Mouse (Mus musculus): ENCODE data around the gene Col5a2.
"Not testable (repeated sequence)": the region's sequence is repeated elsewhere in the genome, so short reads cannot be mapped to it uniquely, and the experiment has no call there.

The Col5a2 gene

GRCm38 (mm10) chr1:45502865-45503332 is at the start of gene Col5a2:
TSS of gene Col5a2 (minus strand) at chr1:45503282.
- DNase-seq (ENCODE audit: low read depth): no peak

GRCm38 (mm10) chr1:45550531-45550930 is 47.4 kb upstream of the Col5a2 start:
- no peak for DNase-seq (ENCODE audit: low read depth)

DNA sequence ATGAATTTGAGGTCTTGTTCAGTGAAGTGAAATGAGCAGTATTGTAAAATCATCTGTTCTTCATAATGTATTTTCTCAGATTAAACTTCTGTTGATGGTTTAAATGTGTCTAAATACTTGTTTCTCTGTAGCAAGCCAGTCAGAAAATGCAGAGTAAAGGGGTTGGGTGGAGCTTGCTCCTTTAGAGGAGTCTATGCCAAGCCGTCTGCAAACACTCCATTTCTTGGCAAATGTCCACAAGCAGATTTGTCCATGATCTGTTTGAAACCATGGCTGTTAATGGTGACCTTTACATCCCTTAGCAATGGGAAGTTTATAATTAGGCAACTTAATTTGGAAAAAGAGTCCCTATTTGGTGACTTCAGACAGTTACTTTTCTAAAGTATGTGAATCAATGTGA is 38.8 kb upstream of the Col5a2 start:
- DNase-seq (ENCODE audit: low read depth): no peak

DNA sequence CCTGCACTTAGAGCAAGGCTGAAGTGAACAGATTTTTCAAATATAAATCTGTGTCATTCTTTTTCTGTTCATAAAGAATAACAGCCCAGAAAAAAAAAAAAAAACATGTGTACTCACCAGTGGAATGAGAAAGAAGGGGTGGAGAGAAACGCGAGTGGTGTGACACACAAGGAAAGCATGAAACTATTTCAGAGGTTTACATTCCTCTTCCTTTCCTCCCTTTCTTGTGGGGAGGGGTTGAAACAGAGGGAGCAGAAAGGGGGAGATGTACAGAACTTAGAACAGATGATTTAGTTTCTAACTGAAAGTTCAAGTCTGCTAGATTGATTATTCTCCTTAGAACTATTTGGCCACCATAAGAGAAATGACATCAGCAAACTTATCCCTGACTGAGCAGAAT is 38.1 kb upstream of the Col5a2 start:
- DNase-seq (ENCODE audit: low read depth): no peak

DNA sequence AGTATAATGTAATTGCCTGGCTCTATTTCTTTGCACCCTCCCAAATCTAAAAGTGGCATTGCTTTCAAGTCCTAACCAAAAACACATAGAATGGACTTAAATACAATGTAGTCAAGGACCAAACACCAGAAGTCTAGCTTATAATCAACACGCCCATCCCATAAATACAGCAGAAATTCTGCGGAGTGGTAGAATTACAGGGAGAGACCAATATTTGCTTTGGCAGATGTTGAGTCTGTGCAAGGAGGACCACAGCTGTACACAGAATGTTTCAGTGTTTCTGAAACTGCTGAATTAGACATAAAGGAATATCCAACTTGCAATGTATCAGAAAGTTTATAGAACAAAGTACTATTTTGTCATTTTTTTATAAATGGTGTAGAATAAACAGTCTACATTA is 28.4 kb upstream of the Col5a2 start:
- DNase-seq (ENCODE audit: low read depth): no peak

DNA sequence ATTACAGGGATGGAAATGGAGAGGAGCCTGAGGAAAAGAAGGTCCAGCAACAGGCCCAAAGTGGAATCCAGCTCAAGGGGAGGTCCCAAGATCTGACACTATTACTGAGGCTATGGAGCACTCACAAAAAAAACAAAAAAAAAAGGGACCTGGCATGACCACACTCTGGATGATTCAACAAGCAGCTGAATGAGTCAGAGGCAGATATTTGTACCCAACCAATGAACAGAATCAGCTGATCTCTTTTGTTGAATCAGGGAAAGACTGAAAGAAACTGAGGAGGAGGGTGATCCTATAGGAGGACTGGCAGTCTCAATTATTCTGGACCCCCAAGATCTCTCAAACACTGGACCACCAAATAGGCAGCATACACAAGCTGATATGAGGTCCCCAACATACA is 24.4 kb upstream of the Col5a2 start:
- DNase-seq (ENCODE audit: low read depth): not testable (repeated sequence)

DNA sequence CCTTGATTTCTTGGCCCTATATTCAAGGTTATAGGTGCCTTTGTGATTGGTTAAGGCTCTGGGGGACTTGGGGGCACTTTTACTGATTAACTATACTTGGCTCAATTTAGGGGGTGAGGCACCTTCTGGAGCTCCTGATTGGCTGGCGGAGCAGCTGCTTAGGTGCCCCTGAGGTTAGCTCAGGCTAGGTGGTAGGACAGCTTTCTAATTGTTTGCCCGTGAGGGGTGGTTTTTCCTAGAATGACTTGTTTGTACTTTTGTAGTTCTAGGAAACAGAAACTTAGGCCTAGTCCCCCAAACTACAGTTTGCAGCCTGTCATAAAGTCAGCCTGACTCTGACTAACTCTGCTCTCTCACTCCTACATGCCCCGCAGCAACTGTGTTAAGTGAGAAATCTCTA is 20.5 kb upstream of the Col5a2 start:
- no peak for DNase-seq (ENCODE audit: low read depth)

DNA sequence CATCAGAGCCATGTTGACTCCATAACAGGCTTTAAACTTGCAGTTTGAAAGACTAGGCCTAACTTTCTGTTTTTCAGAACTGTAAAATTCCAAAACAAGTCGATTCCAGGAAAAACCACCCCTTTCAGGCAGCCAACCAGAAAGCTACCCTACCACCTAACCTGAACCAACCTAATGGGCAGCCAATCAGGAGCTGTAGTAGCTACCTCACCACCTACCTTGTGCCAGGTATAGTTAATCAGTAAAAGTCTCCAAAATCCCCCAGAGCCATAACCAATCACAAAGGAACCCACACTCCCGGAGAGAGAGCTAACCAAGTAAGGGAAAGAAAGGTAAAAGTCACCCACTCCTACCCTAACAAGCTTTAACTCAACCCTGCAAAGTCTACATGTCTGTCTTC is 18.4 kb upstream of the Col5a2 start:
- DNase-seq (ENCODE audit: low read depth): no peak

- DNase-seq (ENCODE audit: low read depth): no peak
Measured at GRCm38 (mm10) chr1:45502241-45502741, 791 bp downstream of the Col5a2 start.

DNA sequence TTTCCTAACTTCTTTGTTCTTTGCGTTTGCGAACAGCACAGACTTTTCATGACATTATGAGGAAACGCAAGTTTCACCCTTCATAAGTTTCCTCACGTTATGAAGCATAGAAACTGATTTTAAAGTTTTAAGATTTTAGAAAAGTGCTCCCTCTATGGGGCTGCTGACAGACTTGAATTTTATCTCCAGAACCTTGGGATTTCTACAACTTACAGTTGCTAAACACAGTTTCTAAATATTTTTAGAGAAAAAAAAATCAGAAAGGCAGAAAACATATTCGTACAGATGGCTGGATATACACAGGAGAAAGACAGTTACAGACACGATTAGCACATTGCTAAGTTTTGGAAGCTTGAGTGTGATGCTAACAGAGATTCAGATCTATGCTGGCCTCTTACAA is 1.6 kb downstream of the Col5a2 start:
- no peak for DNase-seq (ENCODE audit: low read depth)

DNA sequence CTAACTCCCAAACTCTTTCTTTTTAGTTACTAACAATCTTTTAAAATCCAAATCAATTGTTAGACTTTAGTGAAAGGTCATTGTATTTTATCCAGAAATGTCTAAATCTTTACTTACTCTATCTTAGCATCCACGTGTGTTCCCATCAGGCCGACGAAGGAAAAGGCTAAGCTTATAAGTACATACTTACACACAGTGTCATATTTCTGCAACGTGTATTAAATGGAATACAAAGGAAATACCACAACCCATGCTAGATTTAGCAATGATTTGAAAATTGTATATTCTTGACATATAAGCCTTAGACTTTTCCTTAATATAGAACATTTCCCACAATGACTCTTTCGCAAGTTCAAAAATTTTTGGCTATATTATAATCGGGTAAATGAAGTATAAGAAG is 2.6 kb downstream of the Col5a2 start:
- no peak for DNase-seq (ENCODE audit: low read depth)

DNA sequence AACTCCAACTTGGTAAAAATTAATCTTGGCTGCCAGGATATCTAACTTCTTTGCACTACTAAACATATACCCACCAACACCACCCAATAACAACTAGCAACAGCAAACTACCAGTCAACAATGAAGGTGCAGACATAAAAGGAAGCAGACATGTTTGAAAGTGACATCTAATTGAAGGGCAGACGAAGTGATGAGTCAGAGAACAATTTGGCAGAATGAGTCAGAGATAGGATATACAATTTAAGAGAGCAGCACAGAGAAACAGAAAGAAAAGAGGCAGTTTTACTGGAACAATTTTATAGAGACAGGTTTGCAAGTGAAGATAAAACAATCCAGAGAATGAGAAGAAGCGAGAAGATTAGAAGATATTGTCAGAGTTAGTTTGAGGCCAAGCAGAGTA is 8.1 kb downstream of the Col5a2 start:
- no peak for DNase-seq (ENCODE audit: low read depth)

DNA sequence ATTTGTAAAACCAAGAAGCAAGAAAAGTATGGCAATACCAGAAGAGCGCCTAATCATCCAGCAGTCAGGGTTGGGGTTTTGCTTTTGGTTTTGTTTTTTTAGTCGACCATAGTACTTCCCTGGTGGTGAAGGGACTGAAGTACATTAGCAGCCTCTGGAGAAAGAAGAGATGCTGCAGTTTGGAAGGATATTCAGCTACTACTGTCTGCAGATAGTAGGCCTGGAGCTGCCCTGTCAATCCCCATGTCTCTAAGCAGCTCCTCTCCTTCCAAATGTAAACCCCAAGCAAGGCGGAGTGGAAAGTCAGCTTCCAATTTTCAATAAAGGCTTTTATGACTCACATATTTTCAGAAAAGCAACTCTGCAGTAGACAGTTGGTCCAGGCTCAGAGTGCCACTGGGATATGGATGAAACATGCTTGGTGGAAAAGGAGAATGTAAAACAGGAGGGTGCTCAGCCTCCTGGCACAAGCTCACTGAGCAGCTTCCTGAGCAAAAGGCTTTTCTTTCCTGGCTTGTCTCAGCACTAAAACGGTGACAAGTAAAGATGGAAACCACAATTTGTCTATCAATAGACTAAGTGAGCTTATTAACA is 10.9 kb downstream of the Col5a2 start:
- DNase-seq (ENCODE audit: low read depth): no peak

DNA sequence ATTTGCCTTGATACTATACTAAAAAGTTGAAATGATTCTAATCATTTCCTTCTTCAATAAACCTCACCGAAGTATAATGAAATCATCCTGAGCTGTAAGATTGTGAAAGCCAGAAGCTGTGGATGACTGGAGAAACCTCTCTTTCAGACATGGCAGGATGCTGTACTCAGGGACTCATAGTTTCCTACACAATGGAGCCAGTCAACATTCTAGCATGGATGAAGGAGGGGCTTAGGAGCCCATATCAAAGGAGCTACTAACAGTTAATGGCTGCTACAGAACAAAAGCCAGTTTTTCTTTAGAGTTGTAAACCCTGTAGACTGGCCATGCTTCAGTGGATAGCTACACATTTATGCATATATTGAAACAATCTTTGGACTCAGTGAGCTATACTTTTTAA is 12.6 kb downstream of the Col5a2 start:
- no peak for DNase-seq (ENCODE audit: low read depth)

GRCm38 (mm10) chr1:45488291-45488690 is 14.8 kb downstream of the Col5a2 start:
- no peak for DNase-seq (ENCODE audit: low read depth)

DNA sequence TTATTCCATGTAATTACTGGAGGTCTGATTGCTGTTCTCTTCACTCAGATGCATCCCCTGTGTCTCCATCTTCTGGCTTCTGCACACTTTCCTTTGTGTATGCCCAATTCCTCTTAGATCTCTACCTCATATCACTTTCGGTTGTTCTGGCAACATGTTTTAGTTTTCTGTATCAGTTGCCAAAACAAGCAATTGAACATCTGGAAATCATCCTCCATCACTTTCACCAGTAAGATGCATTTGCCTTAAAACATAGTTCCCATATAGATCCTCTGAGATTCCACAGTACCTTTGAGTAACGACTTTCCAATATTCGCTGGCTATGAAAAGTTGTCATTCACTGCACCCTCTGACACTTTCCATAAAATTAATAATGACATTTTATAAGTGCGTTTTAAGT is 20.1 kb downstream of the Col5a2 start:
- no peak for DNase-seq (ENCODE audit: low read depth)

GRCm38 (mm10) chr1:45481876-45482275 is 21.2 kb downstream of the Col5a2 start:
- DNase-seq (ENCODE audit: low read depth): no peak

- no peak for DNase-seq (ENCODE audit: low read depth)
Measured at GRCm38 (mm10) chr1:45479087-45479486, 24.0 kb downstream of the Col5a2 start.

DNA sequence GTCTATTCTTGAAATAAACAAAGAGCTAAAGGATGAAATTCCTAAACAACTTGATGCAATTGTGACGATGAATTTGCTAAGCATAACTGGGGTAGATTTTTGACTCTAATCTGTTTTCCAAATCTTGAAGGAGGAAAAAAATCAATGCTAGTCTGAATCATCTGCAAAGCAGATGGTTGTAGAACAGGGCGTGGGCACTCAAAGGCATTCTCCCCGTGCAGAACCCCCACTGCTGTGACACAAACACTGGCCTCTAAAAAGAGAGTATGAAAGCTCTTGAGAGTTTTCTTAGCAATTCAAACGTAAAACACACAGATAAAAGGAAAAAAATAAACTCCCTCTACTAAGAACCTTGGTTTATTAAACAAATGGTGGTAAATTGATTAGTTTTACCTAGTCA is 30.3 kb downstream of the Col5a2 start:
- DNase-seq (ENCODE audit: low read depth): no peak

DNA sequence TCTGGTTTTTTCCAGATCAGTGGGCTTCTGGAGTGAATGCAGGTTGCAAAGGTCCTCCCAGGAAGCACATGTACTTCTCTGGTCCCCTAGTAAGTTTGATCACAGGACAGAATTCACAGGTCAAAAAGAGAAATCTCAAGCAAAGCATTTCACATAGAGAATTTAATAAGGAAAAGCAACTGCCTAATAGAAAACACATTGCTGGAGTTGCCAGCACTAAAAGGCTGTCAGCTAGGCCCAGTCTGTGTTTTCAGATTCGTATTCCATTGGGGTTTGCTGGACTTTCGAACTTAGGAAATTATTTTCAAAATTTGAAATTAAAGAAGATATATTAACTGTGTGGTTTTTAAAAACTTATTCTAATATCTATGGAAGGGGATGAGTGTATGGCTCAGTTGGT is 42.3 kb downstream of the Col5a2 start:
- no peak for DNase-seq (ENCODE audit: low read depth)

- no peak for DNase-seq (ENCODE audit: low read depth)
Measured at GRCm38 (mm10) chr1:45455763-45456162, 47.3 kb downstream of the Col5a2 start.

DNA sequence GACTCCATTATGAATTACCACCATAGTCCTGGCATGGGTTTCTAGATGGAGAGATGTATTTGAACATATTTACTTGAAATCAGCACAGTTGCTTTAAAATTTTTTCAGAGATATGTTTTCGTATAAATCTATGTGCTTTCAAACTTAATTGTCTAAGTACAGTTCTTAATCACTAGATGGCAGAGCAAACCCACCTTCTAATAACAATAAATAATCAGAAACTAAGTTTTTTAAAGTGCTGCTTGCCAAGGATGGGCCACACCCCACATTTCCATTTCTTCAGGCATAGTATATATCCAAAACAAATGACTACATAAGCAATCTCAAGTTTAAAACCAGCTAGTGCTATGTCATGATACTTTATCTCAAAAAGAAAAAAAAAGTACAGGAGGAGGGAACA is 54.2 kb downstream of the Col5a2 start:
- no peak for DNase-seq (ENCODE audit: low read depth)

DNA sequence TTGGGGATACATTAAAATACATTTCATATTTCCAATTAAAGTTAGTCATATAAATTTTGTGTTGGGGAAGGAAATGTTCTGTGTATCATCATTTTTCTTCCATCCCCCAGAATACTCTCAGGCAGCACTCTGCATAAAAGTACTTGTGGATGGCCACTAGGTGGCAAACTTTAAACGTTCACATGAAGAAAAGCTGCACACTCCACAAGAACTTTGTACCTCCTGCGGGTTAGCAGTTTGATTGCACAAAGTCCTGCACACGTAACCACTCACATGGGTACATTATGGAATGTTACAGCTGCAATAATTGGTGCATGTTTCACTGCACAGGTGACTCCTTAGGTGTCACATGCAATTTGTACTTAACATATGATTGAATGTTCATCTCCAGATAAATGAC is 71.2 kb downstream of the Col5a2 start:
- peak; percentile 7 for DNase-seq (ENCODE audit: low read depth)

DNA sequence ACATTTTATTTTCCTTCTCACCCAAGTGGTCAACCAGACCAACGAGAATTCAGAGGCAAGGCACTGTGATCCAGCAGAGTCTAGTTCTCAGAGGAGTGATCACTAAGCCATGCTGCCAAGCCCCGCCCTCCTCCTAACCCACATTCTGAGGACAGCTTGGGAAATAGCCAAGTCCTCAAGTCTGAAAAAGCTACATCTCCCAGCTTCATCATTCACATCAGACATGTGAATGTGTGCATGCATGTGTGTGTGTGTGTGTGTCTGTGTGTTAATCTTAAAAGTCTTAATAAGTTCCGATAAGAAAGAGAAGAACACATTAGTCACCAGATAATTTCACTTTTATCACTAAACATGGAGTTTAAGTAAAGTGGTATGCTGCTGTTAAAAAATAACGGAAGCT is 72.6 kb downstream of the Col5a2 start:
- DNase-seq (ENCODE audit: low read depth): no peak

DNA sequence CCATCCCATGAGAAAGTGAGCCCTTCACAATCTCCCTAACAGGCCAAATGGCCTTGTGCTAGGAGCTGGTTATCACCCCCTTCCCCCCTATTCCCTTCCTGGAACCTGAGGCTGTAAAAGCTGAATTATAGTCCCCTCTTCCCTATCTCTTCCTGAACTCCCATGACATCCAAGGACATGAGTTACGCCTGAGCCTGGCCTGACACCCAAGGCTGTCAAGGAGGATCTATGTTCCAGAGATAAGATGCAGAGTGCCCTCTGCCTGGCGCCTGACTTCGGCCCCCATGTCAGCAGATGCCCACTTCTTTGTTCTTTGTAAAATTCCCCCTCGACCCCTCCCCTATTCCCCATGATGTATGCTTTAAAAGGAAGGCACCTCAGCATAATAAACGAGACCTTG is 73.9 kb downstream of the Col5a2 start:
- not testable (repeated sequence) for DNase-seq (ENCODE audit: low read depth)

Measured in c-Kit-positive CD71-positive TER-119-negative erythroid progenitor cells, embryonic 14.5 days (primary cell).